Comparison of ENCODE assay signal across 13 mouse cellular contexts in genomic region chr2:46521147-46521965, GRCm38 (mm10).
A peak's percentile ranks its signal among the peaks of the same experiment; 100 is the strongest.
DNase-seq lines count a peak whose midpoint lies in the region; ATAC-seq and TF ChIP-seq lines count a peak whose summit lies in the region.
"Had no signal": no experiment of that assay in that cellular context is flagged by ENCODE, and none has a peak within 500 bp of the region (broad histone marks: within the 10 kb centered on the region; RNA-seq: fewer than 3 reads in every experiment).

No protein-coding gene starts in this region.

- H3K79me2 ChIP-seq in heart, adult 2 months (replicated peaks; ENCODE audit: control insufficient read depth, insufficient read depth, low read length), result no peaks in the 10 kb centered on the region

- TF ChIP-seq EP300 in heart, adult 2 months (IDR thresholded peaks at IDR 0.05; ENCODE audit: insufficient read depth, low read depth, low read length), result no peak

- ATAC-seq in kidney, embryonic 14.5 days (ENCODE audit: low FRiP score, low TSS enrichment), result no peak
- ATAC-seq in forebrain, postnatal 0 days, result no peak

- H3K4me3 ChIP-seq in heart, adult 2 months, result no peak overlapping the region
- no peak overlapping the region for H3K4me3 ChIP-seq in kidney, embryonic 14.5 days (ENCODE audit: low read length)
- no peak overlapping the region for H3K4me3 ChIP-seq in forebrain, postnatal 0 days (ENCODE audit: low read depth, low read length)
- H3K4me3 ChIP-seq: erythroblast, embryonic 14.5 days; midbrain, embryonic 10.5 days had no signal

- DNase-seq in heart, adult 11 months, result peak; percentile 87
- DNase-seq in heart, adult 2 months, result no peak
- DNase-seq in kidney, postnatal 10 days, result peak; percentile 70
- DNase-seq in adipocyte (ENCODE audit: low spot score), result peak; percentile 68
- peak; percentile 66 for DNase-seq in kidney, postnatal 14 days
- DNase-seq in testis, postnatal 10 days (ENCODE audit: low spot score), result no peak
- DNase-seq in forebrain, postnatal 0 days, result no peak
- DNase-seq: retina, postnatal 1 day; thymus, postnatal 4 days had no signal

- intact Hi-C loops in heart, adult 2 months (cut with DNase I), result no loop called here

- H3K9ac ChIP-seq in heart, adult 2 months (ENCODE audit: low read depth, low read length), result no peak overlapping the region
- H3K9ac ChIP-seq in kidney, embryonic 14.5 days (ENCODE audit: low read depth, low read length), result no peak overlapping the region
- no peak overlapping the region for H3K9ac ChIP-seq in forebrain, postnatal 0 days
- H3K9ac ChIP-seq: liver, embryonic 14.5 days had no signal

- TF ChIP-seq POLR2A in heart, adult 2 months (IDR thresholded peaks at IDR 0.05; ENCODE audit: insufficient read depth, low read depth, low read length), result no peak

- no peak overlapping the region for H3K4me2 ChIP-seq in kidney, embryonic 14.5 days (replicated peaks; ENCODE audit: low read depth, low read length)
- no peak overlapping the region for H3K4me2 ChIP-seq in forebrain, postnatal 0 days (ENCODE audit: low read depth)

- no peaks in the 10 kb centered on the region; the same call in 1 of the 2 replicates for H3K4me1 ChIP-seq in heart, adult 2 months (ENCODE audit: control insufficient read depth, insufficient read depth, low read length)
- peaks cover 7% of the 10 kb centered on the region; the same call in 1 of the 2 replicates for H3K4me1 ChIP-seq in kidney, embryonic 14.5 days (ENCODE audit: control insufficient read depth, insufficient read depth, low read length)
- no peaks in the 10 kb centered on the region for H3K4me1 ChIP-seq in forebrain, postnatal 0 days (ENCODE audit: insufficient read depth)

- no peaks in the 10 kb centered on the region for H3K9me3 ChIP-seq in kidney, embryonic 14.5 days (ENCODE audit: control insufficient read depth, low read length)
- H3K9me3 ChIP-seq in forebrain, postnatal 0 days (ENCODE audit: low read length), result no peaks in the 10 kb centered on the region
- H3K9me3 ChIP-seq: midbrain, embryonic 10.5 days had no signal

- no peak overlapping the region for H3K27ac ChIP-seq in heart, adult 2 months
- H3K27ac ChIP-seq in kidney, embryonic 14.5 days (ENCODE audit: low read depth, low read length), result no peak overlapping the region
- H3K27ac ChIP-seq in forebrain, postnatal 0 days (ENCODE audit: low read depth, low read length), result no peak overlapping the region
- H3K27ac ChIP-seq: liver, embryonic 14.5 days; midbrain, embryonic 10.5 days had no signal

- H3K36me3 ChIP-seq in heart, adult 2 months (ENCODE audit: control insufficient read depth, insufficient read depth, low read length), result no peaks in the 10 kb centered on the region
- no peaks in the 10 kb centered on the region for H3K36me3 ChIP-seq in kidney, embryonic 14.5 days (ENCODE audit: control insufficient read depth, insufficient read depth, low read length)
- no peaks in the 10 kb centered on the region for H3K36me3 ChIP-seq in forebrain, postnatal 0 days (ENCODE audit: insufficient read depth)
- H3K36me3 ChIP-seq: midbrain, embryonic 10.5 days had no signal

- 51% methylated on average over 5 of the region's 5 CpGs for WGBS in heart, adult 2 months
- 49% methylated on average over 5 of the region's 5 CpGs for WGBS in kidney, embryonic 14.5 days
- WGBS in forebrain, postnatal 0 days, result 67% methylated on average over 5 of the region's 5 CpGs

- no peak for TF ChIP-seq CTCF in heart, adult 2 months (IDR thresholded peaks at IDR 0.05)
- TF ChIP-seq CTCF in forebrain, postnatal 0 days (IDR thresholded peaks at IDR 0.05; ENCODE audit: low read depth), result no peak

- no peaks in the 10 kb centered on the region for H3K27me3 ChIP-seq in heart, adult 2 months (ENCODE audit: control insufficient read depth, insufficient read depth, low read length)
- no peaks in the 10 kb centered on the region for H3K27me3 ChIP-seq in kidney, embryonic 14.5 days (ENCODE audit: control insufficient read depth, insufficient read depth, low read length)
- H3K27me3 ChIP-seq in forebrain, postnatal 0 days (ENCODE audit: insufficient read depth, low read length), result no peaks in the 10 kb centered on the region

Comparison
In these comparisons a context has a peak if more than half of its experiments do, and no peak if none do; other contexts are left out.
1. DNase-seq: peak in heart, adult 11 months (single experiment), kidney, postnatal 10 days (single experiment), adipocyte (single experiment) and kidney, postnatal 14 days (single experiment); none in heart, adult 2 months (0 of 2), testis, postnatal 10 days (single experiment) and forebrain, postnatal 0 days (single experiment).